Mouse (Mus musculus) midbrain, embryonic 15.5 days (tissue): ENCODE results near the gene Ldb2. TPM values are rescaled to one million over a fixed set of nuclear protein-coding genes. Genes with fewer than 3 reads are reported as not detected.

ENCODE experiments used
- ATAC-seq: fragments of 200-750 bp; cut with Nextera tagmentation; replicated peaks from 2 replicates; pipeline ENCODE4 v1.8.0; 2017; ENCODE audit warnings: moderate TSS enrichment
- H3K27ac ChIP-seq: fragments of 300-500 bp; sonication (generic); 2 replicates; pipeline ENCODE4 v1.5.1; 2015; ENCODE audit warnings: mild to moderate bottlenecking, inconsistent platforms
- H3K27me3 ChIP-seq: fragments of 300-500 bp; sonication (generic); replicated peaks from 2 replicates; pipeline ENCODE4 v1.6.1; 2015; ENCODE audit warnings: inconsistent platforms
- H3K36me3 ChIP-seq: fragments of 300-500 bp; sonication (generic); replicated peaks from 2 replicates; pipeline ENCODE4 v1.6.1; 2015; ENCODE audit warnings: inconsistent platforms
- H3K4me1 ChIP-seq: fragments of 300-500 bp; sonication (generic); 2 replicates; pipeline ENCODE4 v1.6.1; 2015; ENCODE audit warnings: inconsistent platforms
- H3K4me2 ChIP-seq: fragments of 300-500 bp; sonication (generic); 2 replicates; pipeline ENCODE4 v1.6.1; 2015; ENCODE audit warnings: inconsistent platforms, mild to moderate bottlenecking, moderate library complexity
- H3K4me3 ChIP-seq: fragments of 300-500 bp; sonication (generic); 2 replicates; pipeline ENCODE4 v1.5.1; 2015; ENCODE audit warnings: mild to moderate bottlenecking, inconsistent platforms
- H3K9ac ChIP-seq: fragments of 300-500 bp; sonication (generic); 2 replicates; pipeline ENCODE4 v1.6.1; 2015; ENCODE audit warnings: mild to moderate bottlenecking, inconsistent platforms
- H3K9me3 ChIP-seq: fragments of 300-500 bp; sonication (generic); 2 replicates; pipeline ENCODE4 v1.6.1; 2016; ENCODE audit warnings: inconsistent platforms
- WGBS: fragments of 180-500 bp; shearing (Covaris S2); methylation state at CpG from one replicate; pipeline ENCODE4 v1.1.7; 2015; ENCODE audit warnings: mixed read lengths; 5-methylcytosine and 5-hydroxymethylcytosine counted together
- polyA plus RNA-seq: library from polyadenylated mRNA; unstranded; fragments of >200 nt; fragmentation: Nextera tagmentation; extraction: Ambion mirVana; gene quantifications from 2 replicates; pipeline ENCODE4 v1.2.1, GENCODE M21; 2015

Ldb2 gene
- polyA plus RNA-seq, 1 experiment from 2014 or later, result 81.0 TPM

GRCm38 (mm10) chr5:44627487-44627886 lies 172.0 kb downstream of the Ldb2 start:
- H3K4me2 ChIP-seq, result no peak overlapping the region
- ATAC-seq, result no peak
- WGBS, result 47% methylated on average over 5 of the region's 5 CpGs

GRCm38 (mm10) chr5:44626885-44627284 lies 172.6 kb downstream of the Ldb2 start:
- H3K36me3 ChIP-seq, result no peaks in the 10 kb centered on the region
- no peak overlapping the region for H3K9ac ChIP-seq
- no peak overlapping the region for H3K27ac ChIP-seq
- whole genome bisulfite sequencing, result 88% methylated on average over 2 of the region's 2 CpGs
- H3K4me3 ChIP-seq, result no peak overlapping the region
- ATAC-seq, result no peak
- no peaks in the 10 kb centered on the region for H3K27me3 ChIP-seq
- H3K9me3 ChIP-seq, result no peaks in the 10 kb centered on the region
- no peak overlapping the region for H3K4me2 ChIP-seq
- H3K4me1 ChIP-seq, result peaks cover 7% of the 10 kb centered on the region; the same call in 1 of the 2 replicates

More at GRCm38 (mm10) chr5:44627487-44627886, 172.0 kb downstream of the Ldb2 start:
- Histone ChIP-seq H3K27me3 (no peaks in the 10 kb centered on the region), H3K27ac (no peak overlapping the region), H3K4me3 (no peak overlapping the region), H3K4me1 (peaks cover 7% of the 10 kb centered on the region; the same call in 1 of the 2 replicates), H3K9ac (no peak overlapping the region), H3K9me3 (no peaks in the 10 kb centered on the region), H3K36me3 (no peaks in the 10 kb centered on the region)

GRCm38 (mm10) chr5:44626114-44626513 lies 173.4 kb downstream of the Ldb2 start:
- Histone ChIP-seq H3K9ac (no peak overlapping the region), H3K4me1 (peaks cover 7% of the 10 kb centered on the region; the same call in 1 of the 2 replicates), H3K9me3 (no peaks in the 10 kb centered on the region), H3K4me2 (no peak overlapping the region), H3K27me3 (no peaks in the 10 kb centered on the region), H3K36me3 (no peaks in the 10 kb centered on the region), H3K4me3 (no peak overlapping the region), H3K27ac (no peak overlapping the region)
- WGBS, result 58% methylated on average over 2 of the region's 2 CpGs
- ATAC-seq, result no peak

GRCm38 (mm10) chr5:44615677-44616076 lies 183.8 kb downstream of the Ldb2 start:
- no peak overlapping the region for H3K9ac ChIP-seq
- H3K4me2 ChIP-seq, result no peak overlapping the region
- no peak overlapping the region for H3K27ac ChIP-seq
- H3K4me3 ChIP-seq, result no peak overlapping the region
- no peaks in the 10 kb centered on the region for H3K36me3 ChIP-seq
- no peaks in the 10 kb centered on the region for H3K9me3 ChIP-seq
- ATAC-seq, result peak; percentile 51; the same call in 1 of the 2 replicates
- 0 out of 2 replicates have a peak, but pooled peaks cover 4% of the 10 kb centered on the region for H3K4me1 ChIP-seq
- H3K27me3 ChIP-seq, result no peaks in the 10 kb centered on the region
- WGBS, result 76% methylated on average over 7 of the region's 7 CpGs

GRCm38 (mm10) chr5:44608901-44609300 lies 190.6 kb downstream of the Ldb2 start:
- Histone ChIP-seq H3K27me3 (no peaks in the 10 kb centered on the region), H3K4me3 (no peak overlapping the region), H3K9me3 (no peaks in the 10 kb centered on the region), H3K27ac (no peak overlapping the region), H3K9ac (no peak overlapping the region), H3K36me3 (no peaks in the 10 kb centered on the region), H3K4me1 (no peaks in the 10 kb centered on the region), H3K4me2 (no peak overlapping the region)
- 71% methylated on average over 2 of the region's 2 CpGs for WGBS
- no peak for ATAC-seq

- WGBS, result 82% methylated on average over 1 of the region's 1 CpGs
- H3K36me3 ChIP-seq, result no peaks in the 10 kb centered on the region
- no peak overlapping the region for H3K4me3 ChIP-seq
- H3K4me1 ChIP-seq, result no peaks in the 10 kb centered on the region
- no peak overlapping the region for H3K4me2 ChIP-seq
- H3K9me3 ChIP-seq, result no peaks in the 10 kb centered on the region
- no peak overlapping the region for H3K9ac ChIP-seq
- H3K27ac ChIP-seq, result no peak overlapping the region
- no peaks in the 10 kb centered on the region for H3K27me3 ChIP-seq
- ATAC-seq, result no peak
These were observed 198.1 kb downstream of the Ldb2 start for GRCm38 (mm10) chr5:44601340-44601739.

GRCm38 (mm10) chr5:44593522-44594218 lies 205.8 kb downstream of the Ldb2 start:
- H3K4me3 ChIP-seq, result no peak overlapping the region
- H3K9me3 ChIP-seq, result no peaks in the 10 kb centered on the region
- H3K27ac ChIP-seq, result peak overlapping the region; percentile 70
- H3K9ac ChIP-seq, result no peak overlapping the region
- H3K4me2 ChIP-seq, result no peak overlapping the region
- no peaks in the 10 kb centered on the region for H3K36me3 ChIP-seq
- peaks cover 9% of the 10 kb centered on the region for H3K4me1 ChIP-seq
- no peaks in the 10 kb centered on the region for H3K27me3 ChIP-seq
- WGBS, result 67% methylated on average over 15 of the region's 15 CpGs
- ATAC-seq, result peak; percentile 29; the same call in 1 of the 2 replicates

GRCm38 (mm10) chr5:44590750-44591149 lies 208.7 kb downstream of the Ldb2 start:
- peaks cover 9% of the 10 kb centered on the region for H3K4me1 ChIP-seq
- H3K9me3 ChIP-seq, result no peaks in the 10 kb centered on the region
- WGBS, result 65% methylated on average over 3 of the region's 3 CpGs
- no peaks in the 10 kb centered on the region for H3K27me3 ChIP-seq
- H3K27ac ChIP-seq, result no peak overlapping the region
- H3K4me3 ChIP-seq, result no peak overlapping the region
- H3K9ac ChIP-seq, result no peak overlapping the region
- no peak for ATAC-seq
- no peaks in the 10 kb centered on the region for H3K36me3 ChIP-seq
- no peak overlapping the region for H3K4me2 ChIP-seq

GRCm38 (mm10) chr5:44589318-44589717 lies 210.2 kb downstream of the Ldb2 start:
- H3K4me1 ChIP-seq, result peaks cover 8% of the 10 kb centered on the region
- no peaks in the 10 kb centered on the region for H3K27me3 ChIP-seq
- H3K27ac ChIP-seq, result no peak overlapping the region
- 40% methylated on average over 1 of the region's 1 CpGs for WGBS
- H3K9ac ChIP-seq, result no peak overlapping the region
- no peaks in the 10 kb centered on the region for H3K36me3 ChIP-seq
- H3K4me3 ChIP-seq, result no peak overlapping the region
- H3K9me3 ChIP-seq, result no peaks in the 10 kb centered on the region
- ATAC-seq, result no peak
- no peak overlapping the region for H3K4me2 ChIP-seq

GRCm38 (mm10) chr5:44586571-44586970 lies 212.9 kb downstream of the Ldb2 start:
- WGBS, result 74% methylated on average over 5 of the region's 5 CpGs
- Histone ChIP-seq H3K9me3 (no peaks in the 10 kb centered on the region), H3K27me3 (no peaks in the 10 kb centered on the region), H3K4me2 (no peak overlapping the region), H3K9ac (no peak overlapping the region), H3K4me1 (no peaks in the 10 kb centered on the region), H3K27ac (no peak overlapping the region), H3K36me3 (no peaks in the 10 kb centered on the region), H3K4me3 (no peak overlapping the region)
- no peak for ATAC-seq

- H3K4me1 ChIP-seq, result peaks cover 8% of the 10 kb centered on the region
- no peak overlapping the region for H3K4me3 ChIP-seq
- H3K9ac ChIP-seq, result no peak overlapping the region
- no peaks in the 10 kb centered on the region for H3K36me3 ChIP-seq
- WGBS, result 67% methylated on average over 10 of the region's 10 CpGs
- no peaks in the 10 kb centered on the region for H3K27me3 ChIP-seq
- no peak overlapping the region; the same call in 1 of the 2 replicates for H3K27ac ChIP-seq
- H3K4me2 ChIP-seq, result no peak overlapping the region
- H3K9me3 ChIP-seq, result no peaks in the 10 kb centered on the region
- ATAC-seq, result peak; percentile 69
These were observed 219.5 kb downstream of the Ldb2 start for GRCm38 (mm10) chr5:44579899-44580459.

GRCm38 (mm10) chr5:44576682-44577349 lies 222.7 kb downstream of the Ldb2 start:
- peaks cover 8% of the 10 kb centered on the region for H3K4me1 ChIP-seq
- no peaks in the 10 kb centered on the region for H3K36me3 ChIP-seq
- H3K27ac ChIP-seq, result no peak overlapping the region
- no peak for ATAC-seq
- no peaks in the 10 kb centered on the region for H3K27me3 ChIP-seq
- H3K9ac ChIP-seq, result no peak overlapping the region
- H3K4me3 ChIP-seq, result no peak overlapping the region
- H3K4me2 ChIP-seq, result no peak overlapping the region
- no peaks in the 10 kb centered on the region for H3K9me3 ChIP-seq
- 70% methylated on average over 2 of the region's 2 CpGs for WGBS
